Mouse (Mus musculus): ENCODE data around the gene Cdc34. TPM values are rescaled to one million over a fixed set of nuclear protein-coding genes. Genes with fewer than 3 reads are reported as not detected.

Gene Cdc34
- polyA plus RNA-seq, 1 experiment from 2014 or later: 71.1 TPM

- Histone ChIP-seq H3K4me1 (replicated peaks; ENCODE audit: control insufficient read depth, insufficient read depth, low read length) (no peaks in the 10 kb centered on the region; the same call in 1 of the 2 replicates), H3K27me3 (replicated peaks; ENCODE audit: control insufficient read depth, insufficient read depth, low read length) (peaks cover 2% of the 10 kb centered on the region), H3K9ac (replicated peaks; ENCODE audit: low read depth, low read length) (no peak overlapping the region), H3K36me3 (ENCODE audit: control insufficient read depth, insufficient read depth) (peaks cover 33% of the 10 kb centered on the region), H3K9me3 (ENCODE audit: control insufficient read depth, low read length) (peaks cover 14% of the 10 kb centered on the region; the same call in 1 of the 2 replicates), H3K4me2 (ENCODE audit: low read length) (no peak overlapping the region), H3K27ac (ENCODE audit: low read length) (no peak overlapping the region), H3K4me3 (replicated peaks; ENCODE audit: low read length) (no peak overlapping the region)
- no peak for ATAC-seq
- 96% methylated on average over 15 of the region's 15 CpGs for WGBS
Measured at GRCm38 (mm10) chr10:79733847-79734246, 51.9 kb downstream of the Cdc34 start.

- H3K27me3 ChIP-seq (replicated peaks; ENCODE audit: control insufficient read depth, insufficient read depth, low read length): peaks cover 2% of the 10 kb centered on the region
- H3K9ac ChIP-seq (replicated peaks; ENCODE audit: low read depth, low read length): no peak overlapping the region
- H3K4me1 ChIP-seq (replicated peaks; ENCODE audit: control insufficient read depth, insufficient read depth, low read length): no peaks in the 10 kb centered on the region
- H3K27ac ChIP-seq (ENCODE audit: low read length): no peak overlapping the region
- H3K9me3 ChIP-seq (ENCODE audit: control insufficient read depth, low read length): peaks cover 26% of the 10 kb centered on the region
- peaks cover 49% of the 10 kb centered on the region for H3K36me3 ChIP-seq (ENCODE audit: control insufficient read depth, insufficient read depth)
- H3K4me2 ChIP-seq (ENCODE audit: low read length): no peak overlapping the region
- ATAC-seq: no peak
- WGBS: 26% methylated on average over 51 of the region's 52 CpGs
- no peak overlapping the region for H3K4me3 ChIP-seq (replicated peaks; ENCODE audit: low read length)
Measured at GRCm38 (mm10) chr10:79735361-79735760, 53.4 kb downstream of the Cdc34 start.

GRCm38 (mm10) chr10:79736706-79737105 is 54.7 kb downstream of the Cdc34 start:
- Histone ChIP-seq H3K4me3 (replicated peaks; ENCODE audit: low read length) (no peak overlapping the region), H3K9me3 (ENCODE audit: control insufficient read depth, low read length) (peaks cover 28% of the 10 kb centered on the region), H3K4me1 (replicated peaks; ENCODE audit: control insufficient read depth, insufficient read depth, low read length) (no peaks in the 10 kb centered on the region), H3K36me3 (ENCODE audit: control insufficient read depth, insufficient read depth) (peaks cover 62% of the 10 kb centered on the region), H3K27me3 (replicated peaks; ENCODE audit: control insufficient read depth, insufficient read depth, low read length) (peaks cover 2% of the 10 kb centered on the region), H3K9ac (replicated peaks; ENCODE audit: low read depth, low read length) (no peak overlapping the region), H3K4me2 (ENCODE audit: low read length) (no peak overlapping the region), H3K27ac (ENCODE audit: low read length) (no peak overlapping the region)
- ATAC-seq: no peak
- WGBS: 90% methylated on average over 14 of the region's 14 CpGs

Other genes starting within 250 kb of the Cdc34 start
- not detected in 2 replicates for gene Vmn2r83, start 213.5 kb upstream of the Cdc34 start, polyA plus RNA-seq (2015; fragmentation: Nextera tagmentation; extraction: Ambion mirVana)
- gene Plpp2, start 148.4 kb upstream of the Cdc34 start, polyA plus RNA-seq (2015; fragmentation: Nextera tagmentation; extraction: Ambion mirVana): 9.0 and 11.6 TPM in 2 replicates
- 59.8 and 68.5 TPM in 2 replicates for gene Mier2, start 127.0 kb upstream of the Cdc34 start, polyA plus RNA-seq (2015; fragmentation: Nextera tagmentation; extraction: Ambion mirVana)
- not detected in 2 replicates for gene Theg, start 94.9 kb upstream of the Cdc34 start, polyA plus RNA-seq (2015; fragmentation: Nextera tagmentation; extraction: Ambion mirVana)
- 0.25 and 0.32 TPM in 2 replicates for gene C2cd4c, start 68.2 kb upstream of the Cdc34 start, polyA plus RNA-seq (2015; fragmentation: Nextera tagmentation; extraction: Ambion mirVana)
- 12.3 and 16.0 TPM in 2 replicates for gene Shc2, start 44.3 kb upstream of the Cdc34 start, polyA plus RNA-seq (2015; fragmentation: Nextera tagmentation; extraction: Ambion mirVana)
- 0.28 TPM in 1 of 2 replicates, not detected in the other for gene Odf3l2, start 36.5 kb upstream of the Cdc34 start, polyA plus RNA-seq (2015; fragmentation: Nextera tagmentation; extraction: Ambion mirVana)
- 0.57 and 1.0 TPM in 2 replicates for gene Madcam1, start 17.6 kb upstream of the Cdc34 start, polyA plus RNA-seq (2015; fragmentation: Nextera tagmentation; extraction: Ambion mirVana)
- 75.9 and 76.6 TPM in 2 replicates for gene Tpgs1, start 12.8 kb upstream of the Cdc34 start, polyA plus RNA-seq (2015; fragmentation: Nextera tagmentation; extraction: Ambion mirVana)
- 1.7 and 1.8 TPM in 2 replicates for gene Gzmm, start 6.8 kb downstream of the Cdc34 start, polyA plus RNA-seq (2015; fragmentation: Nextera tagmentation; extraction: Ambion mirVana)
- 726 and 729 TPM in 2 replicates for gene Bsg, start 22.3 kb downstream of the Cdc34 start, polyA plus RNA-seq (2015; fragmentation: Nextera tagmentation; extraction: Ambion mirVana)
- gene Hcn2, start 34.4 kb downstream of the Cdc34 start, polyA plus RNA-seq (2015; fragmentation: Nextera tagmentation; extraction: Ambion mirVana): 0.39 and 0.52 TPM in 2 replicates
- 47.1 and 50.0 TPM in 2 replicates for gene Polrmt, start 64.4 kb downstream of the Cdc34 start, polyA plus RNA-seq (2015; fragmentation: Nextera tagmentation; extraction: Ambion mirVana)
- gene Fgf22, start 72.9 kb downstream of the Cdc34 start, polyA plus RNA-seq (2015; fragmentation: Nextera tagmentation; extraction: Ambion mirVana): 0.25 and 0.73 TPM in 2 replicates
- gene Rnf126, start 84.8 kb downstream of the Cdc34 start, polyA plus RNA-seq (2015; fragmentation: Nextera tagmentation; extraction: Ambion mirVana): 85.8 and 87.2 TPM in 2 replicates
- gene Fstl3, start 95.1 kb downstream of the Cdc34 start, polyA plus RNA-seq (2015; fragmentation: Nextera tagmentation; extraction: Ambion mirVana): 1.1 and 1.4 TPM in 2 replicates
- 0.36 and 0.62 TPM in 2 replicates for gene Prss57, start 108.8 kb downstream of the Cdc34 start, polyA plus RNA-seq (2015; fragmentation: Nextera tagmentation; extraction: Ambion mirVana)
- 327 and 349 TPM in 2 replicates for gene Palm, start 111.4 kb downstream of the Cdc34 start, polyA plus RNA-seq (2015; fragmentation: Nextera tagmentation; extraction: Ambion mirVana)
- 0.48 and 1.2 TPM in 2 replicates for gene Misp, start 138.8 kb downstream of the Cdc34 start, polyA plus RNA-seq (2015; fragmentation: Nextera tagmentation; extraction: Ambion mirVana)
- gene Ptbp1, start 172.2 kb downstream of the Cdc34 start, polyA plus RNA-seq (2015; fragmentation: Nextera tagmentation; extraction: Ambion mirVana): 98.3 and 107 TPM in 2 replicates
- gene Prtn3, start 192.3 kb downstream of the Cdc34 start, polyA plus RNA-seq (2015; fragmentation: Nextera tagmentation; extraction: Ambion mirVana): 12.4 and 15.3 TPM in 2 replicates
- gene Plppr3, start 192.4 kb downstream of the Cdc34 start, polyA plus RNA-seq (2015; fragmentation: Nextera tagmentation; extraction: Ambion mirVana): 415 and 495 TPM in 2 replicates
- not detected in 2 replicates for gene Elane, start 204.1 kb downstream of the Cdc34 start, polyA plus RNA-seq (2015; fragmentation: Nextera tagmentation; extraction: Ambion mirVana)
- not detected in 2 replicates for gene Cfd, start 208.7 kb downstream of the Cdc34 start, polyA plus RNA-seq (2015; fragmentation: Nextera tagmentation; extraction: Ambion mirVana)
- 53.8 and 54.0 TPM in 2 replicates for gene Med16, start 226.7 kb downstream of the Cdc34 start, polyA plus RNA-seq (2015; fragmentation: Nextera tagmentation; extraction: Ambion mirVana)
- gene Gm26602, start 228.7 kb downstream of the Cdc34 start, polyA plus RNA-seq (2015; fragmentation: Nextera tagmentation; extraction: Ambion mirVana): 17.7 and 36.3 TPM in 2 replicates
- 2.7 and 3.6 TPM in 2 replicates for gene Kiss1r, start 234.8 kb downstream of the Cdc34 start, polyA plus RNA-seq (2015; fragmentation: Nextera tagmentation; extraction: Ambion mirVana)
- gene R3hdm4, start 239.0 kb downstream of the Cdc34 start, polyA plus RNA-seq (2015; fragmentation: Nextera tagmentation; extraction: Ambion mirVana): 289 and 309 TPM in 2 replicates
- 2.4 and 3.5 TPM in 2 replicates for gene Arid3a, start 244.8 kb downstream of the Cdc34 start, polyA plus RNA-seq (2015; fragmentation: Nextera tagmentation; extraction: Ambion mirVana)